Mouse (Mus musculus) telencephalon, adult 2 months (tissue): ENCODE data around the gene Ptprr.

ENCODE experiments used
- DNase-seq: peaks from one replicate; pipeline ENCODE4 v3.0.0-alpha.2; 2011; ENCODE audit warnings: low read depth, low spot score

Gene Ptprr

DNA sequence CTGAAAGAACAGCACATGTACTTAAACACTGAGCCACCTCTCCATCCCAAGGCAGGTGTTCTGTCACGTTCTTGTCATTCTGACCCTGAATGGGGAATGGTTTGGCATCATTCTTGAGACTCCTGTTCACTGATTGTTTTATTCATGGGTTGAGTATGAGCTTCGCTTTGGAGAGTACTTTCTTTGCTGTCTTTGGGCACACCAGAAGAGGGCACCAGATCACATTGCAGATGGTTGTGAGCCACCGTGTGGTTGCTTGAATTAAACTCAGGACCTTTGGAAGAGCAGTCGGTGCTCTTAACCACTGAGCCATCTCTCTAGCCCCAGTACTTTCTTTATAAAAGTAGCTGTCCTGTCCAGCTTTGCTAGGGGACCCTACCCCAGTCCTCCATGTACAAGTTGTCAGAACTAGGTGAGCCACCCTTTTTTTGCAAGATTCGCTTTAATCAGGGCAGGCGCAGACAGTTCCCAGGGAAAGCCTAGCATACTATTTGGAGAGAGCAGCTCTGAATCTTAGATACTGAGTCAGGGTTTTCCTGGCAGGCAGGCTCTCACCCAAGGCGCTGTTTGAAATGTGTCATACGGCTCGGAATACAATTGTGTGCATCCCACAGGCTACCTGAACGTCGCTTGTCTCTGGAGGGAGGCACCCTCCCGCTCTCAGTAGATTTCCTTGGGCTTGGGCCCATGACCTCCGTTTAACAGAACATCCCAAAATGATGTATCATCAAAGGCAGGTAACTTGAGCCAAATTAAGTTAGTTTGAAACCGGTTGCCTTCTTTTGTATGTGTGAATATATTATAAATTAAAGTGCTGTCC is 178.8 kb downstream of the Ptprr start:
- DNase-seq: peak; percentile 46

DNA sequence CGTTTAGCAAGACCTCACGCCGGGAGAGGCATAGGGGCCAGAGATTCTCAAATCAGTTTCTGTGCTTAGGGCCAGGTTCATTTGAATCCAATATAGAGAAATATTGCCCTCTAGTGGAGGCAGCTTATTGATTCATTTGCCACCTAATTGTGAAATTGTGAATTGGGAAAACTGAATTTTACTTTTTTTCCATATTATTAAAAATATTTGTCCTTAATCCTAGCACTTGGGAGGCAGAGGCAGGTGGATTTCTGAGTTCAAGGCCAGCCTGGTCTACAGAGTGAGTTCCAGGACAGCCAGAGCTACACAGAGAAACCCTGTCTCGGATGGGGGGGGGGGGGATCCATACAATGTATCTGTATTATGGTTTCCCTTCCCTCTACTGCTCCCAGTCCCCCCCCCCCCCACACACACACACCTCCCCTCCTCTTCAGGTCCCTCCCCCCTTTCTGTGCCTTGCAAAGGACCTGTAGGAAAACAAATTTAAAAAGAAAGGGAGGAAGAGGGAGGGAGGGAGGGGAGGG is 179.5 kb downstream of the Ptprr start:
- DNase-seq: peak; percentile 45

DNA sequence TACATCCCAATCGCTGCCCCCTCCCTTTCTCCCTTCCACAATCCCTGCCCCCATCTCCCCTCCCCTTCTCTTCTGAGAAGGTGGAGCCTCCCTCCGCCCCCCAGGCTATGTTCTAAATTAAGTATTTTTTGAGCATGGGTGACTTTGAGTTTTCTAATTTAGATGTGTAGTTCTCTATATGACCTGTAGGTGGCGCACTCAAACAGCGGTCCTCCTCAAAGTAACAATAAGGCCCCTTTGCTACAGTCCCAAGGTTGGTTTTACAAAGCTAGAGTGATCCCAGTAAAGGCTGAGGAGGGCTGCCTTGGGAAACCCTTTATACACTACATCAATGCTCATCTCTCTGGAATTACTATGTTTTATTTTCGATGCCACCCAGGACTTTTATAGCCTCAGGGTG is 181.0 kb downstream of the Ptprr start:
- no peak for DNase-seq

DNA sequence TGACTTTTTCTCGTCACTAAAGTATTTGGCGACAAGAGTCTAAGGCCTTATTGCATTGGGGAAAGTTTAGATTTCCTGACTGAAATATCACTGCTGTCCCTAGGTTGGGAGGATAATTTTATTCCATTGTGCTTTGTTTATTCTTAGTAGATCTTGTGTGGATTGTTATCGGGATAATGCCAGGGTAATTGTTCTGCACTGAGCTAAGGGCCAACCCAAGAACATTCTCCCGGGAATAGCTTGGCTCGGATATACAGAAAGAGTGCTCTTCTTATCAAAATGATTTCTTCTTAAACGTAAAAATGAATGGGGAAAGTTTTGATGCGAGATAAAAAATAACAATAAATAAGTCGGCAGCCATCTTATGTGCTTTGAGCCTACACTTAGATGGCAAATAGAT is 183.5 kb downstream of the Ptprr start:
- no peak for DNase-seq

DNA sequence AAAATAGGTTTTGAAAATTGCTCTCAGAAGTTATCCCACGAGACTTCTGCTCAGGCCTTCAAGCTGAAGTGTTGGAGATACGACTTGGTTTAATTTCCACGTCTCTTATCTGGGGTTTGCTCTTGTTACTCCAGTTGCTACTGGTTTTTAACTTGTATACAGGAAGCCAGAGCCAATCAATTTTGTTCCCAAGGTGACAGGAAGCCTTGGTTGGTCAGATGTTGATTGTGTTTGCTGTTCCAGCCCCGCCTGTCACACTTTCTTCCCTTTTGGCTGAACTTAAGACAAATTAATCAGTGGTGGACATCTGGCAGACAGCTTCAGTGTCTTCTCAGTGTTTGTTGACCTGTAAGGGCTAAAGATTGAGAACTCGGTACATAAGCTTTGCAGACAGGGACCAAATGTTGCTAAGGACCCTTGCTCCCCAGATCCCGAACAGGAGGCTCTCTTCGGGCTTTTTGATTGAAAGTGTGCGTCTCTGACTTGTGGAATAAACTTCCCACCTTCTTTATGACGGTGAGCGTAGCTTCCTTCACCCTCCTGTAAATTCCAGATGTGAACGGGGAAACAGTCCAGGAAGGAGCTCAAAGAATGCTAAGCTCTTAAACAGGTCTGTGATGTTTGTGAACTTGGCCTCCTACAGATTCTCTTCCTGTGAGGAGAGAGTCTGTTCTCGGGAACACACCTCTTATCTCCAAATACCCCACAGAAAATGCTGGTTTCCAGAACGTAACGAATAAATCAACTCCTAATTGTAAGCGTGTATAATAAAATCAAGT is 187.8 kb downstream of the Ptprr start:
- DNase-seq: no peak

DNA sequence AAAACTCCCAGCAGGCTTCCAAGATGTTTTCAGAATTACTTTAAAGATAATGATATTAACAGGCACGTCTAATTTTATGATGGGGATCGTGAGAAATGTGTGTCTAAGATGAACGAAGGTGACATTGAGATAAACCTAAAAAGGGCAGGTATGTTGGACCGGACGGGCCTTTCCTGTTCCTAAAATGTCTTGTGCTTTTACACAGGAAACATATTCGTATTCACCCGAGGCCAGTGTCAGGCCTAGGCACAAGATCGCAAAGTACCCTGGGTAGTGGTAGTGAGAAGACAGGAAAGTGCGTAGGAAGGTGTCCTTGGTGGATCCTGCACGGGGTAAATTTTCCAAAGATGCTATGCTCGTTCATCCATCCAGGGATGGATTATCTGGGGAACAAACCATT is 188.4 kb downstream of the Ptprr start:
- no peak for DNase-seq

DNA sequence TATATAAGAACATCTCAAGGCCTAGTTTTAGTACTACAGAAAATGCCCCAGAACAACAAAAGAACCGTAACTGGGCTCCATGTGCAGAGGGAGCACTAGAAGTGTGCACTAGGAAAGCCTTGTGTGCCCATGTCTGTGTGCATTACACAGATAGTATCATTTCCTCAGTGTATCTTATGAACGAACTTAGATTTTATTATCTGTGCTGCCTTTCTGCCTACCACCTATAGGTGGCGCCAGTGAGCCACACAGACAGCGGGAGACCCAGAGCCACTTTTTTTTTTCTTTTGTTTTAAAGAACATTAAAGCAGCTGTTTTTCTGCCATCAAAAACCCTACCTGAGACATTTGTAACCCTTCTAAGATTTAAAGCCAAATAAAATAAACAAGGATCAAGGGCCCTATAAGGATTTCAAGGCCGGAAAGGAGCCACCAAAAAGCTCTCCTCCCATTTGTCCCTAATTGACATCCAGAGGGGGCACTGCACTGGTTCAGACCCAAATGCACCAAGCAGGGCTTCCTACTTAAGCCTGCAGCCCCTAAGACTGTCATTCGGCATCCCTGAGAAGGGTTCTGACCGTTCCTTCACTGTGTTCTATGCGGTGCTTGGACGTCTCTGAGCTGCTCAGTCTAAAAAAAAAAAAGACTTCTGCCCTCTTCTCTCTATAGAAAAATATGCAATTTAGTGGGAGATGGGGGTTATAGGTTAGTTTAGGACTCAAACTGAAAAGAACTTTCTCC is 190.1 kb downstream of the Ptprr start:
- DNase-seq: peak; percentile 9

DNA sequence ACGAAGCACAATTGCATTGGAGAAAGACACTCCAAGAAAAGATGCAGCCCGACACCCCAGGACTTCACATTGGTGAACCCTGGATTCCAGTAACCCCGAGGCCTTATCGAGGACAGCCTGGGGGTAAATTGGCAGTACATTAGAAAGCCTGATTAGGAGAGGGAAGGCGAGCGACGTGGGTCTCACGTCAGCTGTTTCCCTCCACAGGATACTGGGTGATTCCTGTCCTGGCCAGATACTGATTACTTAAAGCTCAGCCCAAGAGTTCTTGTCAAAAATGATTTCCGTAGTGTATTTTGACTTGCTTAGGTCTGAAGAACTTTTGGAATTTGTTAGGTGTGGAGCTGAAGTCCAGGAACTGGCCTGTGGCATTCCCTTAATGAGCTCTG is 190.7 kb downstream of the Ptprr start:
- DNase-seq: no peak

DNA sequence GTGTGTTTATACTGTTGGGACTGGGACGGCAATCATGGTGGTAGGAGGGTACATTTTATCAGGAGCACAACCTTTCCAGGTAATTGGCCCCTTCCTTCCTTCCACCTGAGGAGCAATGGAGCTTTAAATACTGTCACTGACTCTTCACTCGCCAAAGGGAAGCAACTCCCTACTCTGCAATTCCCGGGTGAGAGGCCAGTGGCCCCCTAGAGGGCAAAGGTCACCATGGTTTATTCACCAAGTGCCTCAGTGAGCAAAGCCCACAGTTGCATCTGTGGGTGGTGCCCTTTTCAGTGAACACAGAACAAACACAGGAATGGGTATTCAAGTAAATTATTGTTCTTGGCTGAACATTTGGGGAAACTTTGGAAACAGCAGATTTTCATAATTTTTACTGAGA is 194.1 kb downstream of the Ptprr start:
- no peak for DNase-seq

DNA sequence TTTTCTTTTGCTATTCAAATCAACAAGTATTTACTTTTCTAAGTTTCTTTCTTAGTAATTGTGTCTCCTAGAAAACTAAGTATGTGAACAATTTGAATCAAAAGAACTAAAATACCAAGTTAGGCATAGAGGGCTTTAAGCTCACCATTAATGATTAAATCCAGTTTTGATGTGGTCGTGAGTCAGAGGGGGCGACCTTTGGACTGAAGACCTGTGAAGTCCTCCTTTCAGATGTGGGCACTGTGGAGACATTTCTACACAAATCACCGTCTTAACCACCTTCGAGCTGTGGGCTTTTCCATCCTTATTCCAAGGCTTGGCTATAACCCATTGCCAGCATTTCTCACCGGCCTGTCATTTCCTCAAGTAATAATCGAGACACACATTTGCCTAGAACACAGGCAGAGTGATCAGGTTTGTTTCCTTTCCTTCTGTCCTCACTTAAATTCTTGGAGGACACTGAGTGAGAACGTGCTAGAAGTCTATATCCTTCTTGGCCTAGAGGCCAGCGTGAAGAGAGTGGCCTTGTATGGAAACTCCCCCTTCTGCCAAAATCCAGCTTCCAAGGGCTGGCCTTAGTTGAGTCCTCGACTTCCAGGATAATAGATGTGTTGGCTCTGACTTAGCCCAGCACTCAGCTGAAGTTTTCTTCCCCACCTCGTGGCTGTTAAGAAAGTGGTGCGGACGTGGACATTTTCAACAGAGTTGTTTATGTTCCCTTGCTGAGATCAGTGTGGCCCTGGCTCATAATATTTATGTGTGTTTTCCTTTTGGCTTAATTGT is 202.5 kb downstream of the Ptprr start:
- DNase-seq: no peak

DNA sequence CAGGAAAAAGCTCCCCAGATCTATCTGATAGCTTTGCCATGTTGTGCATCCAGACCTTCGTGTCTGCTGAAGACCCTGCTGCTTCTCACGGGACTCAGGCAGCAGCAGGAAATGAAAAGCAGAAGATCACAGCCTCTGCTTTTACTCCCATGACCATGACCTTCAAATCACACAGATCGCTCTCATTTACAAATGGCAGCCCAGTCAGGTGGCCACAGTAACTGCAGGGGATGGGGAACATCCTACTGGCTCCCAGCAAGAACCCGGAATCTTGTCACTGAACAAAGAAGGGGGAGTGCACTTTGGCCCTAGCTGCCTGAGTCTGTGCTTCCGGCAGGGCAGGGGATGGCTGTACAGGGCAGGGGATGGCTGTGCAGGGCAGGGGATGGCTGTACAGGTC is 217.3 kb downstream of the Ptprr start:
- no peak for DNase-seq

DNA sequence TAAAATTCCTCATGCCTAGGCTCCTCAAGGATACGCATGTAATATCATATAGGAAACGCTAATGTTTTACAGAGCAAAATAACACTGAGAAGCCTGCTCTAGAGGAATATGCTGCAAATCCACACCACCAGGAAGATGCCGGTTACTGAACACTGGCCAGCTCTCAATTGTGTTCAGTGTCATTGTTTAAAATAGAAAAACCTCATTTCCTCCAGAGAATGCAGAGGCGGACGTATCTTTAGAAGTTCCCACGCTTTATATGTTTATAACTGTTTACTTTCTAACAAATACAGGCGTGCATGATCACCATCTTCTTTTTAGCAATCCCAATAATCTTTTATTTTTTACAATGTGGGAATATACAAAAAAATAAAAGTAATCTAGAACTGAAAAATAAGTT is 224.2 kb downstream of the Ptprr start:
- peak; percentile 21 for DNase-seq

DNA sequence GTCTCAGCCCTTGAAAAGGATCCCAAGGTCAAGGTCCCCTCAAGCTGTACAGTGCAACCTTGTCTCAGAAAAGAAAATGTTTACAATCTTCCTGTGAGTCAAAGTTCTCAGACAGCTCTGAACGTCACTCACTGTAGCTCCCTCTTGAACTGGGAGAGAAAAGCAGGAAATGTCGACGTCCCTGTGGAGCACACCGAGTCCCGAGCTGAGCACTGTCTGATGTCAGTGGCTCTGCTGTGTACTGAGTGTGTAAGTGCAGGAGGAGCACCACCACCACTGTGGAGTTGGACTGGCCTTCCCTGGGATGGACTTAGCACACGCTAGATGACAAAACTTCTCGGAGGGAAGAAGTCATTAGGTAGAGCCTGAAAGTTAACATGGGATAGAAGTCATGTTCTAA is 225.4 kb downstream of the Ptprr start:
- no peak for DNase-seq

DNA sequence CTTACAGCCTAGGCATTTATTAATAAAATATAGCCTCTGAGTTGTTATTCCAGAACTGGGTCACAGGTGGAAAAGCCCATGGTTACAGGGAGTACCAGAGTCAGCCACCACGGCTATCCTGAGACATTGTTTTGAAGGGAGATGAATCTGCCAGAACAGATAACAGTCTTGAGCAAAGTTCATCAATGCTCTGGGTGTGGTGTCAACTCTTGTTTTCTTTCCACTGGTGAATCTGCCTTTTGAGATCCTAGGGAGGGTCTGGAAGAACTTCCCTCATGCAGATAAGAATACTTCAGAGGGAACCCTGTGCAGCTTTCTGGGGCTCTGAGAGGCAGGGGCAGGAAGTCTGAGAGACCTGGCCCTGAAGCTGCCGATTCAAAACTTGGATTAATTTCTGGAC is 227.6 kb downstream of the Ptprr start:
- DNase-seq: no peak

DNA sequence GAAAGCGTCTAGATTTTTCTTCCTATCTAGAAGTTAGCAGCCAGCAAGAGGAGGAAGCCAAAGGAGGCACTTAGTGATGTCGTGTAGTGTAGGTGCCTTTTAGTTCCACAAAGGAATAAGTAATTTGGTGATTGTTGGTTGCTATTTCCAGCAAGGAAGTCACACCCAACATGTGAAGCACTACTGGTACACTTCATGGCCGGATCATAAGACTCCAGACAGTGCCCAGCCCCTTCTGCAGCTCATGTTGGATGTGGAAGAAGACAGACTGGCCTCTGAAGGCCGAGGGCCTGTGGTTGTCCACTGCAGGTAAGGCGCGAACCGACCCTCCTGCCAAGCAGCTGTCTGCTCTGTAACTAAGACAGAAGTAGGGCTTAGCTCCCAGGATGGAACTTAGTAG is 234.7 kb downstream of the Ptprr start:
- no peak for DNase-seq

DNA sequence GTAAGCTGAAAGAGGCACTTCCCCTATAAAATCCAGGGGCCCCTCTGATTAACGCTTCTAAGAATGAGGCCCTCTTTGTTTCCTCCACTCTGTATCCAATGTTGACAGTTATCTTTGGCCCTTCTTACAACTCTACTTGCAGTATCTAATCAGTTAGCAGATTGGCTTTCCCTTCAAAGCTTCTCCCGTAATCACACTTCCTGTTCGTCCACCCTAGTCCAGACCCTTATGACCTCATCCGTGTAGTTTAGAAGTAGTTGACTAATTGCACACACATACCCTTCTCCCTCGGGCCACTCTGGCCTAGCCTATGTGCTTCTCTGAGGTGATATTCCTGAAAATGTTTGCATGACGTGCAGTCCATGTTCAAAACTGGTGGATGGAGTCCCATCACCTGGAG is 236.0 kb downstream of the Ptprr start:
- DNase-seq: no peak

DNA sequence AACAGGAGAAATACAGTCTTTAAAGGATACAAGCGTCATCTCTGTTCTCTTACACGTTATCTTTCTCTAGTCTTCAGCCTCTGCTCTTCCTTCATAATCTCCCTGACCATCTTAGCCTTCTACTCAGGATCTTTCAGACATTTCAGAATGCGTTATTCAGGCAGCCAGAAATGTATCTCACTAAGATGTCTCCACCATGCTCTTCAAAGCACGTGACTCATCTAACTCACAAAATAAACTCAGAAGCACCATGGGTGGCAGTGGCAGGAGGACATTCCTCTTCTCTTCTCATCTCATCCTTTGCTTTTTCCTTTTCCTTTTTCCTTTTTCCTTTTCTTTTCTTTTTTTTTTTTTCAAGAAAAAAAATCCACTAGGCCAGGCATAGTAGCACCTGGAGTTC is 241.3 kb downstream of the Ptprr start:
- DNase-seq: no peak

DNA sequence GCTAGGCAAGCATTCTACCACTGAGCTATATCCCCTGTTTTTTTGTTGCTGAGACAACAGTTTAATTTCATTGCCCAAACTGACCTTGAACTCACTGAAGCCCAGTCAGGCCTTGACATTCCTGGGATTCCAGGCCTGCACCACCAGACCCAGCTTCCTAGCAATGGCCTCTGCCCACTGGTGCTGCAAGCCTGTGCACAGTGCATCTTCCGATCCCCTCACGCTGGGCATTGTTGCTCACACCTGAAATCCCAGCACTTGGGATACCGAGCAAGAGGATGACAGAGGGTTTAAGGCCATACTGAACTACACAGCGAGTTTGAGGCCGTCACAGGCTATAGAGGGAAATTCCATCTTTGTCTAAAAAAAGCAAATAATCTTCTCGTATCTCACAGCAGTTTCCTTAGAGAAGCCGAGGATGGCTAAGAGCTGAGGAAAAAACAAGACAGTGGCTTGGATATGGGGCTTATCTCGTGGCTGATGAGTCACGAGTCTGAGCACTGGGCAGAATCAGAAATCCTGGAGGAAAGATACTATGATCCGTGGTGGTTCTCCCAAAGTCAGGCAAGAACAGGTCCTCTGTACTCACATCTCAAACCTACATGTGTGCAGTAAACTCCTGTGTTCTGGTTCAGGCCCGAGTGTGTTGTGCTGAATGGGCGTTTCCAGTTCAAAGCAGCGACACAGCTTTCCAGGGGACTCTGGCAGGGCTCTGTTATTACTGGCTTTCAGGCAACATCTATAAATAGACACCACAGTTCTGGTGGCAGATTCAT is 242.8 kb downstream of the Ptprr start:
- DNase-seq: no peak

DNA sequence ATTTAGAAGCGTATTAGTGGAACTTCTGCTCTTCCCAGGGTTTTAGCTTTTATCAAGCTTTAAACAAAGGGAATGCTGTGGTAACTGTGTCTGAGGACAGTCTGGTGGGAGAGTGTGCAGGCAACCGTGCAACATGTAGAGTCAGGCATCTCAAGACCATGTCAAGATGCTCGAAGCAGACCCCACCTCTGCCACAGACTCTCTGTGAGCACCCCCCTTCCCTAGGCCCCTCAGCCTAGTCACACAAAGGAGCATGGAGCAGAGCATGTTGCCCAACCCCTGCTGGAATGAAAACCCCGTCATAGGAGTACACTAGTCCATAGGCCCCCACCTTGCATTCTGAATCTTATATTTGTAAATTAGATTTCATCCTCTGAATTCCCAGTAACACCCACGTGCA is 243.5 kb downstream of the Ptprr start:
- DNase-seq: no peak

DNA sequence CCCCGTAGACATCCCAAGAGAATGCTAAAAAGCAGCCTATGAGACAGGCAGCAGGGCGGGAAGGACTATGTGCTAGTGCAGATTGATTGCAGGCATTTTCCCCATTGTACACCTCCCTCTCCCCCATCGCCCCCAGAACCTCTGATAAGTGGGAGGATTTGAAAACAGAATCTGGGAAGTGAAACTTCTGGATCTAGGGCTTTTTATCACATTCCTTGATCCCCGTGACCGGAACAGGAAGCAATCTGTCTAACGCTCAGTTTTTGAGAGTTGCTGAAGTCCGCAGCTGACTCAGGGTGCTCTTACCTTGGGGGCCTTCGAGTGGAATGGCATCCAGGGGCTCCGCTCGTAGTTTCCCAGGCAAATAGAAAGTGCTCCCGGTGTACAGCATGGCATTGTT is 246.5 kb downstream of the Ptprr start:
- DNase-seq: no peak
